Mouse (Mus musculus) urinary bladder, adult 2 months (tissue): Measurements from ENCODE around the gene Tmem191c. TPM values are rescaled to one million over a fixed set of nuclear protein-coding genes. Genes with fewer than 3 reads are reported as not detected.

ENCODE experiments used
- DNase-seq: peaks from one replicate; pipeline ENCODE4 v3.0.0; 2022; ENCODE audit warnings: low spot score
- polyA plus RNA-seq: library from polyadenylated mRNA; depleted of rRNA; stranded (reverse); fragments of >200 nt; gene quantifications from 2 replicates; pipeline ENCODE4 v1.2.3, GENCODE M21; 2012; rRNA removed

The Tmem191c gene
- polyA plus RNA-seq, 1 experiment = 31.6 TPM

GRCm38 (mm10) chr16:17329848-17330570 lies 54.1 kb downstream of the Tmem191c start:
- no peak for DNase-seq

GRCm38 (mm10) chr16:17331116-17331515 lies 55.2 kb downstream of the Tmem191c start, which contains the start of gene Serpind1:
Gene Serpind1 (plus strand): TSS chr16:17331371.
- DNase-seq = no peak

- no peak for DNase-seq
Observed at GRCm38 (mm10) chr16:17331855-17332254, 56.0 kb downstream of the Tmem191c start.

Other genes with a start within 250 kb of the Tmem191c start
- 4.2 and 4.5 TPM in 2 replicates for gene Ypel1, start 206.4 kb upstream of the Tmem191c start, polyA plus RNA-seq
- gene Ppil2, start 164.8 kb upstream of the Tmem191c start, polyA plus RNA-seq = 86.8 and 97.1 TPM in 2 replicates
- 0.50 and 0.74 TPM in 2 replicates for gene 2610318N02Rik, start 150.9 kb upstream of the Tmem191c start, polyA plus RNA-seq
- gene Sdf2l1, start 143.7 kb upstream of the Tmem191c start, polyA plus RNA-seq = 16.1 and 17.9 TPM in 2 replicates
- 8.3 and 11.9 TPM in 2 replicates for gene Ydjc, start 131.5 kb upstream of the Tmem191c start, polyA plus RNA-seq
- 4.9 and 5.5 TPM in 2 replicates for gene Ccdc116, start 128.8 kb upstream of the Tmem191c start, polyA plus RNA-seq
- 105 and 111 TPM in 2 replicates for gene Ube2l3, start 73.4 kb upstream of the Tmem191c start, polyA plus RNA-seq
- gene Rimbp3, start 67.5 kb upstream of the Tmem191c start, polyA plus RNA-seq = 0.26 and 0.37 TPM in 2 replicates
- 3.5 and 4.7 TPM in 2 replicates for gene Hic2, start 42.5 kb upstream of the Tmem191c start, polyA plus RNA-seq
- 0.19 and 0.24 TPM in 2 replicates for gene Serpind1, start 55.3 kb downstream of the Tmem191c start, polyA plus RNA-seq
- gene Snap29, start 129.9 kb downstream of the Tmem191c start, polyA plus RNA-seq = 8.4 and 14.1 TPM in 2 replicates
- gene Pi4ka, start 130.2 kb downstream of the Tmem191c start, polyA plus RNA-seq = 70.4 and 75.5 TPM in 2 replicates
- 19.2 and 19.3 TPM in 2 replicates for gene Crkl, start 175.9 kb downstream of the Tmem191c start, polyA plus RNA-seq
- 0.50 and 0.76 TPM in 2 replicates for gene Aifm3, start 213.5 kb downstream of the Tmem191c start, polyA plus RNA-seq
- gene Lztr1, start 232.6 kb downstream of the Tmem191c start, polyA plus RNA-seq = 105 and 123 TPM in 2 replicates